Mouse (Mus musculus) kidney, postnatal 0 days (tissue): Measurements from ENCODE around the gene Rdh16f1. TPM values are rescaled to one million over a fixed set of nuclear protein-coding genes. Genes with fewer than 3 reads are reported as not detected.
"Not testable (repeated sequence)": the region's sequence is repeated elsewhere in the genome, so short reads cannot be mapped to it uniquely, and the experiment has no call there.

Experiments used
- ATAC-seq: fragments of 200-750 bp; cut with Nextera tagmentation; replicated peaks from 2 replicates; pipeline ENCODE4 v1.8.0; 2017; ENCODE audit warnings: low read depth, moderate number of reproducible peaks, moderate TSS enrichment, moderate library complexity; ENCODE audit not compliant: low FRiP score
- DNase-seq: peaks from one replicate; pipeline ENCODE4 v3.0.0-alpha.2; 2016; ENCODE audit warnings: low spot score
- H3K27ac ChIP-seq: fragments of 300-500 bp; sonication (generic); 2 replicates; pipeline ENCODE4 v1.5.1; 2014; ENCODE audit warnings: mild to moderate bottlenecking
- H3K27me3 ChIP-seq: fragments of 300-500 bp; sonication (generic); 2 replicates; pipeline ENCODE4 v1.6.1; 2014; ENCODE audit warnings: low read length, mixed read lengths; ENCODE audit not compliant: insufficient read depth
- H3K36me3 ChIP-seq: fragments of 300-500 bp; sonication (generic); 2 replicates; pipeline ENCODE4 v1.6.1; 2014; ENCODE audit warnings: low read length, mixed read lengths; ENCODE audit not compliant: insufficient read depth
- H3K4me1 ChIP-seq: fragments of 300-500 bp; sonication (generic); replicated peaks from 2 replicates; pipeline ENCODE4 v1.6.1; 2014; ENCODE audit warnings: antibody characterized with exemption, low read length, mixed read lengths; ENCODE audit not compliant: insufficient read depth
- H3K4me2 ChIP-seq: fragments of 300-500 bp; sonication (generic); 2 replicates; pipeline ENCODE4 v1.6.1; 2014; ENCODE audit warnings: mild to moderate bottlenecking, low read length, moderate library complexity, mixed read lengths
- H3K4me3 ChIP-seq: fragments of 300-500 bp; sonication (generic); replicated peaks from 2 replicates; pipeline ENCODE4 v1.5.1; 2014; ENCODE audit warnings: low read depth, low read length
- H3K9ac ChIP-seq: fragments of 300-500 bp; sonication (generic); 2 replicates; pipeline ENCODE4 v1.6.1; 2014; ENCODE audit warnings: low read depth, low read length
- H3K9me3 ChIP-seq: fragments of 300-500 bp; sonication (generic); replicated peaks from 2 replicates; pipeline ENCODE4 v1.6.1; 2016; ENCODE audit warnings: low read length, inconsistent platforms, mixed read lengths
- CTCF ChIP-seq: IDR thresholded peaks from 2 replicates; pipeline ENCODE4 v1.5.1; 2016; ENCODE audit warnings: antibody characterized with exemption, low read depth, mild to moderate bottlenecking, moderate library complexity
- WGBS: fragments of 180-500 bp; shearing (Covaris S2); extraction: QIAGEN DNeasy Blood & Tissue Kit; methylation state at CpG from one replicate; pipeline ENCODE4 v1.1.7; 2014; 5-methylcytosine and 5-hydroxymethylcytosine counted together
- polyA plus RNA-seq: library from polyadenylated mRNA; unstranded; fragments of >200 nt; fragmentation: Nextera tagmentation; extraction: Ambion mirVana; gene quantifications from 2 replicates; pipeline ENCODE4 v1.2.1, GENCODE M21; 2015

Gene Rdh16f1
- polyA plus RNA-seq, 1 experiment from 2014 or later = 0.87 TPM

- no peaks in the 10 kb centered on the region for H3K27me3 ChIP-seq
- H3K4me3 ChIP-seq = no peak overlapping the region
- 80% methylated on average over 6 of the region's 6 CpGs for WGBS
- no peak overlapping the region for H3K9ac ChIP-seq
- peak; percentile 29 for DNase-seq
- TF ChIP-seq CTCF = peak; percentile 66
- no peak for ATAC-seq
- no peaks in the 10 kb centered on the region; the same call in 1 of the 2 replicates for H3K9me3 ChIP-seq
- H3K4me1 ChIP-seq = no peaks in the 10 kb centered on the region
- no peaks in the 10 kb centered on the region for H3K36me3 ChIP-seq
- H3K27ac ChIP-seq = no peak overlapping the region
- H3K4me2 ChIP-seq = no peak overlapping the region
Observed at GRCm38 (mm10) chr10:127825386-127825785, 65.8 kb downstream of the Rdh16f1 start.

- Histone ChIP-seq H3K36me3 (no peaks in the 10 kb centered on the region), H3K9me3 (no peaks in the 10 kb centered on the region), H3K4me3 (no peak overlapping the region), H3K27me3 (no peaks in the 10 kb centered on the region), H3K9ac (no peak overlapping the region), H3K4me2 (no peak overlapping the region), H3K4me1 (no peaks in the 10 kb centered on the region), H3K27ac (no peak overlapping the region)
- DNase-seq = no peak
- WGBS = 69% methylated on average over 3 of the region's 3 CpGs
- TF ChIP-seq CTCF = no peak
- ATAC-seq = no peak
Observed at GRCm38 (mm10) chr10:127829121-127829520, 69.5 kb downstream of the Rdh16f1 start.

GRCm38 (mm10) chr10:127834186-127834585 lies 74.6 kb downstream of the Rdh16f1 start:
- H3K4me3 ChIP-seq, H3K4me1 ChIP-seq, H3K4me2 ChIP-seq, H3K9ac ChIP-seq, H3K36me3 ChIP-seq, DNase-seq, ATAC-seq, H3K27me3 ChIP-seq, H3K9me3 ChIP-seq: not testable (repeated sequence)
- WGBS = 95% methylated on average over 1 of the region's 1 CpGs
- peak overlapping the region; percentile 73; the same call in 1 of the 2 replicates for H3K27ac ChIP-seq

GRCm38 (mm10) chr10:127835292-127835691 lies 75.7 kb downstream of the Rdh16f1 start:
- Histone ChIP-seq H3K36me3 (no peaks in the 10 kb centered on the region), H3K4me2 (no peak overlapping the region), H3K27me3 (no peaks in the 10 kb centered on the region), H3K4me3 (no peak overlapping the region), H3K9me3 (no peaks in the 10 kb centered on the region; the same call in 1 of the 2 replicates), H3K27ac (peak overlapping the region; percentile 73; the same call in 1 of the 2 replicates), H3K4me1 (0 out of 2 replicates have a peak, but pooled peaks cover 6% of the 10 kb centered on the region), H3K9ac (no peak overlapping the region)
- TF ChIP-seq CTCF = no peak
- 50% methylated on average over 5 of the region's 5 CpGs for WGBS
- DNase-seq = peak; percentile 52
- ATAC-seq = no peak

GRCm38 (mm10) chr10:127837793-127838192 lies 78.2 kb downstream of the Rdh16f1 start:
- not testable (repeated sequence) for H3K36me3 ChIP-seq, H3K4me1 ChIP-seq, H3K4me2 ChIP-seq, H3K9me3 ChIP-seq, DNase-seq, H3K27ac ChIP-seq, H3K27me3 ChIP-seq, ATAC-seq, H3K9ac ChIP-seq, H3K4me3 ChIP-seq
- 83% methylated on average over 5 of the region's 5 CpGs for WGBS

GRCm38 (mm10) chr10:127838539-127838938 lies 79.0 kb downstream of the Rdh16f1 start:
- Histone ChIP-seq H3K4me3 (no peak overlapping the region), H3K4me1 (0 out of 2 replicates have a peak, but pooled peaks cover 6% of the 10 kb centered on the region), H3K9ac (no peak overlapping the region), H3K9me3 (no peaks in the 10 kb centered on the region; the same call in 1 of the 2 replicates), H3K4me2 (no peak overlapping the region), H3K36me3 (no peaks in the 10 kb centered on the region), H3K27me3 (no peaks in the 10 kb centered on the region), H3K27ac (no peak overlapping the region)
- WGBS = 88% methylated on average over 2 of the region's 2 CpGs
- ATAC-seq (no peak), DNase-seq (no peak)
- no peak for TF ChIP-seq CTCF

- no peaks in the 10 kb centered on the region for H3K4me1 ChIP-seq
- DNase-seq (no peak), ATAC-seq (no peak)
- 74% methylated on average over 2 of the region's 2 CpGs for WGBS
- H3K4me2 ChIP-seq = no peak overlapping the region
- TF ChIP-seq CTCF = no peak
- no peaks in the 10 kb centered on the region for H3K27me3 ChIP-seq
- no peaks in the 10 kb centered on the region; the same call in 1 of the 2 replicates for H3K9me3 ChIP-seq
- H3K9ac ChIP-seq = no peak overlapping the region
- H3K36me3 ChIP-seq = no peaks in the 10 kb centered on the region
- H3K27ac ChIP-seq = no peak overlapping the region
- H3K4me3 ChIP-seq = no peak overlapping the region
Observed at GRCm38 (mm10) chr10:127840776-127841175, 81.2 kb downstream of the Rdh16f1 start.

Other genes with a start within 250 kb of the Rdh16f1 start
- gene Ndufa4l2, start 244.8 kb upstream of the Rdh16f1 start, polyA plus RNA-seq = 57.8 and 63.2 TPM in 2 replicates
- 71.1 and 76.0 TPM in 2 replicates for gene Shmt2, start 237.3 kb upstream of the Rdh16f1 start, polyA plus RNA-seq
- 0.93 and 1.1 TPM in 2 replicates for gene Nxph4, start 225.2 kb upstream of the Rdh16f1 start, polyA plus RNA-seq
- gene Lrp1, start 138.6 kb upstream of the Rdh16f1 start, polyA plus RNA-seq = 42.6 and 44.5 TPM in 2 replicates
- 26.2 and 27.0 TPM in 2 replicates for gene Stat6, start 116.8 kb upstream of the Rdh16f1 start, polyA plus RNA-seq
- gene Nemp1, start 92.9 kb upstream of the Rdh16f1 start, polyA plus RNA-seq = 6.6 and 6.9 TPM in 2 replicates
- gene Nab2, start 91.2 kb upstream of the Rdh16f1 start, polyA plus RNA-seq = 21.5 and 24.3 TPM in 2 replicates
- gene Myo1a, start 54.6 kb upstream of the Rdh16f1 start, polyA plus RNA-seq = 0.07 and 0.18 TPM in 2 replicates
- gene Tac2, start 35.3 kb upstream of the Rdh16f1 start, polyA plus RNA-seq = 2.5 and 2.6 TPM in 2 replicates
- gene Zbtb39, start 20.2 kb upstream of the Rdh16f1 start, polyA plus RNA-seq = 2.8 and 3.0 TPM in 2 replicates
- 8.3 and 8.9 TPM in 2 replicates for gene Gpr182, start 8.1 kb upstream of the Rdh16f1 start, polyA plus RNA-seq
- 0.21 and 0.28 TPM in 2 replicates for gene Rdh1, start 66 bp upstream of the Rdh16f1 start, polyA plus RNA-seq
- not detected in 2 replicates for gene Rdh9, start 16.6 kb downstream of the Rdh16f1 start, polyA plus RNA-seq
- gene Rdh16, start 41.4 kb downstream of the Rdh16f1 start, polyA plus RNA-seq = 12.7 and 13.1 TPM in 2 replicates
- gene Rdh19, start 90.1 kb downstream of the Rdh16f1 start, polyA plus RNA-seq = 11.4 and 12.6 TPM in 2 replicates
- 2.1 and 2.3 TPM in 2 replicates for gene Rdh16f2, start 106.7 kb downstream of the Rdh16f1 start, polyA plus RNA-seq
- 0.13 and 0.21 TPM in 2 replicates for gene Rdh7, start 129.0 kb downstream of the Rdh16f1 start, polyA plus RNA-seq
- not detected in 2 replicates for gene Sdr9c7, start 138.7 kb downstream of the Rdh16f1 start, polyA plus RNA-seq
- not detected in 2 replicates for gene Hsd17b6, start 247.8 kb downstream of the Rdh16f1 start, polyA plus RNA-seq